In the genomic region with DNA sequence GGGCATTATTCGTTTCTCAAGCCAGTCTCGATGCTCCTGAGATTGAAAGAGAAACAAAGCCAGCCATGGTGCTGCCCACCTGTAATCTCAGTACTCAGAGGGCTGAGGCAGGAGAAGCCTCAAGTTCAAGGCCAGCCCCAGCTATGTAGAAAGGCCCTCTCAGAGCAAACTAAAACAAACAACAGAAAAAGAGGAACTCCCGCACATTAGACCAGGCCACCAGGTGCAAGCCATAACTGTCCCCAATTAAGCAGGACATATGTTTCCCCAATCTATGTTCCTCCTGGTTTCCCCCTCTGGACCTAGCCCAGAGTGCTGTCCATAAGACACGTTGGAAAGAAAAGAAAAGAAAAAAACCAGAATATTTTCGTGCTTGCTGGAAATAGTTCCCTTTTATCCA, we compare ENCODE assay signal across 14 mouse cellular contexts.
"Had no signal": no experiment of that assay in that cellular context is flagged by ENCODE, and none has a peak within 500 bp of the region (broad histone marks: within the 10 kb centered on the region; RNA-seq: fewer than 3 reads in every experiment).

No protein-coding gene starts in this region.

- DNase-seq: gastrocnemius, postnatal 14 days; gastrocnemius, postnatal 36 days; heart, adult 18-20 months; heart, postnatal 10 days; heart, postnatal 4 days; kidney, adult 18-20 months; kidney, adult 8-10 months; kidney, postnatal 10 days; kidney, postnatal 25 days; kidney, postnatal 4 days; liver; liver, embryonic 13.5 days had no signal

- ATAC-seq: hindbrain, postnatal 0 days; intestine, embryonic 16.5 days had no signal
